Mouse (Mus musculus) left cerebral cortex, adult 6 months (tissue): Measurements from ENCODE around the gene Arg1. TPM values are rescaled to one million over a fixed set of nuclear protein-coding genes. Genes with fewer than 3 reads are reported as not detected.

Experiments used
- long read RNA-seq, 2 experiments: library from polyadenylated mRNA; unstranded; transcript quantifications; one replicate each; pipeline ENCODE4 v2.0.0; 2019 to 2020
- polyA plus RNA-seq: library from polyadenylated mRNA; unstranded; fragments of <200 nt; fragmentation: Nextera tagmentation; gene quantifications from 2 replicates; pipeline ENCODE4 v1.2.3, GENCODE M21; 2021

The Arg1 gene
- polyA plus RNA-seq = 0.11 TPM in 1 of 2 replicates, not detected in the other
- long read RNA-seq, experiment 1, partial matches to known transcripts = 0 of 1 reads
- long read RNA-seq, experiment 1, other reads (novel, unspliced or antisense) = 1 of 1 reads
- long read RNA-seq, experiment 2 = 0 reads

GRCm38 (mm10) chr10:24926962-24927720, at the start of gene Arg1:
Gene Arg1, minus strand, starts transcription at chr10:24927484.

GRCm38 (mm10) chr10:24869760-24870290, 57.5 kb downstream of the Arg1 start, which contains the start of gene Med23:
Gene Med23, plus strand, starts transcription at chr10:24869986.

Other genes starting within 250 kb of the Arg1 start
- gene Enpp1, start 215.3 kb downstream of the Arg1 start, polyA plus RNA-seq = 2.8 and 4.6 TPM in 2 replicates
- 0.28 and 0.59 TPM in 2 replicates for gene Enpp3, start 84.7 kb downstream of the Arg1 start, polyA plus RNA-seq
- gene Med23, start 57.5 kb downstream of the Arg1 start, polyA plus RNA-seq = 10.9 and 23.0 TPM in 2 replicates